Mouse (Mus musculus): ENCODE measurements at regions not wholly inside any gene's neighbourhood (a gene's known extent, or its start where the extent isn't known, plus 50 kb on each side); places are given as distances from the start of the nearest gene placed in this dataset.

GRCm38 (mm10) chr5:4697346-4698095 is 60.3 kb downstream of the Fzd1 start:
- DNase-seq (ENCODE audit: extremely low read depth, insufficient read length, low spot score) = no peak

- no peak for DNase-seq (ENCODE audit: extremely low read depth, insufficient read length, low spot score)
These were observed 61.1 kb downstream of the Fzd1 start for GRCm38 (mm10) chr5:4696701-4697100.

- DNase-seq (ENCODE audit: extremely low read depth, insufficient read length, low spot score) = no peak
These were observed 68.7 kb downstream of the Fzd1 start for GRCm38 (mm10) chr5:4689130-4689529.

- no peak for DNase-seq (ENCODE audit: extremely low read depth, insufficient read length, low spot score)
These were observed 82.5 kb downstream of the Fzd1 start for GRCm38 (mm10) chr5:4675316-4675715.

- DNase-seq (ENCODE audit: extremely low read depth, insufficient read length, low spot score) = no peak
These were observed 91.5 kb downstream of the Fzd1 start for GRCm38 (mm10) chr5:4666381-4666780.

- no peak for DNase-seq (ENCODE audit: extremely low read depth, insufficient read length, low spot score)
These were observed 91.9 kb downstream of the Fzd1 start for GRCm38 (mm10) chr5:4665978-4666377.

GRCm38 (mm10) chr5:4664918-4665317 is 92.9 kb downstream of the Fzd1 start:
- no peak for DNase-seq (ENCODE audit: extremely low read depth, insufficient read length, low spot score)

- no peak for DNase-seq (ENCODE audit: extremely low read depth, insufficient read length, low spot score)
These were observed 93.3 kb downstream of the Fzd1 start for GRCm38 (mm10) chr5:4664488-4664887.

GRCm38 (mm10) chr5:4662198-4662585 is 95.6 kb downstream of the Fzd1 start:
- no peak for DNase-seq (ENCODE audit: extremely low read depth, insufficient read length, low spot score)

GRCm38 (mm10) chr5:4661420-4662197 is 96.2 kb downstream of the Fzd1 start:
- no peak for DNase-seq (ENCODE audit: extremely low read depth, insufficient read length, low spot score)

GRCm38 (mm10) chr5:4657982-4658381 is 99.9 kb downstream of the Fzd1 start:
- no peak for DNase-seq (ENCODE audit: extremely low read depth, insufficient read length, low spot score)

GRCm38 (mm10) chr5:4654186-4654585 is 103.6 kb downstream of the Fzd1 start:
- no peak for DNase-seq (ENCODE audit: extremely low read depth, insufficient read length, low spot score)

GRCm38 (mm10) chr5:4651167-4651955 is 106.5 kb downstream of the Fzd1 start:
- no peak for DNase-seq (ENCODE audit: extremely low read depth, insufficient read length, low spot score)

GRCm38 (mm10) chr5:4650709-4651108 is 107.1 kb downstream of the Fzd1 start:
- DNase-seq (ENCODE audit: extremely low read depth, insufficient read length, low spot score) = no peak

- no peak for DNase-seq (ENCODE audit: extremely low read depth, insufficient read length, low spot score)
These were observed 107.8 kb downstream of the Fzd1 start for GRCm38 (mm10) chr5:4649858-4650556.

GRCm38 (mm10) chr5:4641041-4641440 is 116.8 kb downstream of the Fzd1 start:
- DNase-seq (ENCODE audit: extremely low read depth, insufficient read length, low spot score) = no peak

GRCm38 (mm10) chr5:4633763-4634162 is 124.1 kb downstream of the Fzd1 start:
- peak; percentile 5 for DNase-seq (ENCODE audit: extremely low read depth, insufficient read length, low spot score)

- DNase-seq (ENCODE audit: extremely low read depth, insufficient read length, low spot score) = no peak
These were observed 132.6 kb downstream of the Fzd1 start for GRCm38 (mm10) chr5:4625206-4625605.

- DNase-seq (ENCODE audit: extremely low read depth, insufficient read length, low spot score) = no peak
These were observed 134.2 kb downstream of the Fzd1 start for GRCm38 (mm10) chr5:4623625-4624024.

GRCm38 (mm10) chr5:4620513-4621210 is 137.2 kb downstream of the Fzd1 start:
- DNase-seq (ENCODE audit: extremely low read depth, insufficient read length, low spot score) = no peak

All from 3134 (cell line).